Mouse (Mus musculus) kidney, adult 11 months (tissue): Measurements from ENCODE around the gene Foxp1.

ENCODE experiments used
- DNase-seq: peaks from one replicate; pipeline ENCODE4 v3.0.0; 2022

Gene Foxp1

GRCm38 (mm10) chr6:99320444-99320843 lies 202.1 kb downstream of the Foxp1 start:
- DNase-seq, result no peak

- no peak for DNase-seq
Observed at GRCm38 (mm10) chr6:99319415-99320405, 202.8 kb downstream of the Foxp1 start.

- no peak for DNase-seq
Observed at GRCm38 (mm10) chr6:99314746-99315145, 207.8 kb downstream of the Foxp1 start.

- DNase-seq, result no peak
Observed at GRCm38 (mm10) chr6:99310529-99310928, 212.0 kb downstream of the Foxp1 start.

GRCm38 (mm10) chr6:99310171-99310500 lies 212.4 kb downstream of the Foxp1 start:
- DNase-seq, result no peak

DNA sequence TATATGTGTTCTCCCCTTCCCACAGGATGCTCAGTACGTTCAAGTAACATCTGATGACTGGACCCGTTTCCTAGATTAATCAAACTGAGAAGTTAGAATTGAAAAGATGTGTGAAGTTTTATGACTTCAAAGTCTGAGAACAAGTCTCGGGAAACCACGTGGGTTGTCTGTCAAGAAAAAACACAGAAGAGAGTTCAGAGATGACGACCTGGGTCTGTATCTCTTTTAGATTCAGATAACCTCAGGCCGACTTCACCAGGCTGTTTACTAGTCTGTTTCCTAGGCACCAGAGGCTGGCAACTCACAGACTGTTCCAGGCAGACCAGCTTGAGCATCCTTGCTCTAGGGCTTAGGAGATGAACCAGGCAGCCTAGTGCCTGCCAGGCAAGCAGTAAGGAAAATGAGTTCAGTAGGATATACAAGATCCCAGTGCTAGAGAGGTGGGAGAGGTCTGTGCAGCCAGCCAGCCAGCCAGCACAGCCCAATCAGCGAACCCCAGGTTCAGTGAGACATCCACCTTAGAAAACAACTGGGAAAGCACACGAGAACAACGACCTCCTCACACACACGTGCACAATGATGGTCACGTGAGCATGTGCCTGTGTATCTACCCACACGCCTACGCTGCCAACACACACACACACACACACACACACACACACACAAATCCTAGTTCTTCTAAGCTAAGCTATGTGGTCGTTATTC lies 212.9 kb downstream of the Foxp1 start:
- no peak for DNase-seq

DNA sequence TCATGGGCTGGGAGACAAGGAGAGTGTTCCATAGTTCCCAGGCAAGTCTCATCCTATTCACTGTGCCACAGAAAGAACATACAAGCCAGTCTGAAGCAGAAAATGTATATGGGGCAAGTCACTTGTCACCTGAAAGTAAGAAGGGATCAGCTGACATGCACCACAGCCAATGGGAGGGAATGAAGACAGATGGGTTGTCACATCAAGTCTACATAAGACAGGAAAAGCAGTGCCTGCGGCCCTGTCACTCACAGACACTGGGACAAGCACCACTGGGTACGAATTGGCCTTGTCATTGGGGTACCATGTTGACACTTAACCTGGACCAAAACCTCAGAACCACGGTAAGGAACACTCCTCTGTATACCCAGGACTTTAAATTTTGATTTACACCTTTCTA lies 216.8 kb downstream of the Foxp1 start:
- DNase-seq, result no peak

DNA sequence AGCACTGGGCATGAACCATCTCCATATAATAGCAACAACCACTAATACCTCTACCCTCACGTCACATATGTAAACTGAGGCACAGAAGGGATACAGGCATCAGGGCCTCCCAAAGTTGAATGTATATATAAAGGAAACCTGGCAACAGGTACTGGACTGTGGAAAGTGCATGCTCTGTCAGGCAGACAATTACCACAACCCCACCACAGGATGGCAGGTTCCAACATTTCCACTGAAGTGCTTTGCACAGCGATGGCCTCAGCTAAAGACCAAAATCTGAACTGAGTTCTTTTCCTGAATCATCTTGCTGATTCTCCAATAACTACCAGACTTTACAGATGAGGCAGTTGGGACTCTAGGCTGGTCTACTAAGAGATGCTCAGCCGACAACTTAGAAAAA lies 217.3 kb downstream of the Foxp1 start:
- no peak for DNase-seq

DNA sequence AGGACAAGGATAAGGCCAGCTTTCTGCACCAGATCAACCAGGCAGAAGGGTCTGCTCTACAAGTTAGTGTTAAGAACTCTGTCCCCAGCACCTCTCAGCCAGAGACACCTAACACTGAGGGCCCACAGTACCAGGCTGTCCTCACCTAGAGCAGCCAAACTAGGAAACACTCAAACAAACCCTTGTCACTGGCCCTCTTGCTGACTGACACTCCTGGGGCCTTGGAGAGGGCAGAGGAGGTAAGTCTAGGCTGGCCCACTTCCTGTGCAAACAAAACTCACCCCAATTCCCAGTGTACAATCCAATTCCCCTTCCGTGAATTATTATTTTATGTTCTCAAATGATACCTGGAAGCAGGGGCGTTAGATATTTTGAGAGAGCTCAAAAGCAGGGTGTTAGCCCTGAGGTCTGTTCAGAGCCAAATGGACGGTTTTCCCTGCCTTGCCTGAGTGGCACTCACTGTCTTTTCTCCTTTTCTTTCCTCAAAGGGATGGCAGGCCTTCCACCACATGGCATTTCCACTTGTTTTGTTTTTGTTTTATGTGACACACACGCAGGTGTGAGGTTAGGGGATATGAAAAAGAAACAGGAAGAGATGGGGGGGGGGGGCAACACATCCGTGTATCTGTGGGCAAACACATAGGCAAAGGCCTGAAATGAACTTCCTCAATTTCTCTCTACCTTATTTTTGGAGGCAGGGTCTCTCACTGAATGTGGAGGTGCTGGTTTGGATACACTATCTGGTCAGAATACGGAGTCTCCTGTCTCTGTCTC lies 219.7 kb downstream of the Foxp1 start:
- DNase-seq, result no peak

- no peak for DNase-seq
Observed at GRCm38 (mm10) chr6:99301923-99302322, 220.6 kb downstream of the Foxp1 start.

DNA sequence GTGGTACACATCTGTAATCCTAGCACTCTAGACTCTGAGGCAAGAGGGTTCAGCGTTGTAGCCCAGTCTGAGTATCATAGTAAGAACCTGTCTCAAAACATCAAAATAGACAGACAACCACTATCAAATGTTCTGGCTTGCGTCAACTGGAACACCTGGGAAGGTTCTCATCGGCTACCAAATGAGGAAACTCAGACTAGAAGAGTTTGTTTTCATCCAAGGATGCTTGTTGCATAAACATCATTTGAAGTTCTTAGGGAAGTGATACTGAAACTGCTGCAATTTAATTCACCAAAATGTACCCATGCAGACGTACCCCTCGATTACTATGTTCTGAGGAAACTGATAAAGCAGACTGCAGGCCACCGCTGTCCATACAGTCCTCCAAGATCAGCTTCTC lies 222.3 kb downstream of the Foxp1 start:
- no peak for DNase-seq

DNA sequence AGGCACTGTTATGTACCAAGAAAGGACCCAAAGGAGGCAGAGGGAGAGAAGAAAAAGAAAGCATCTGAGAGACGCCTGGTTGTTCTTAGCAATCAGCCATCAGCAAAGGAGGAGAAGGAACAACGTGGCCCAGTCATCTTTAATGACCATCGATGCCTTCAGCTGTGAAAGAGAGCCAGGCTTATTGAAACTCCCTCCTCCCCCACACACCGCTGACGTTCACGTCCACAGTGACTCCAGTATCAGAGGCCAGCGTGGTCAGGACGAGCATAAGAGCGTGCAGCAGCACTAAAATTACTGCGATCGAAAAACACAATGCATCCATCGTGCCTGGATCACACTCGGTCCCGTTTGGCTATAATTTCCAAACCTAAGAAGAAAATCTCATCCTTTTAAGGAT lies 223.3 kb downstream of the Foxp1 start:
- DNase-seq, result no peak

DNA sequence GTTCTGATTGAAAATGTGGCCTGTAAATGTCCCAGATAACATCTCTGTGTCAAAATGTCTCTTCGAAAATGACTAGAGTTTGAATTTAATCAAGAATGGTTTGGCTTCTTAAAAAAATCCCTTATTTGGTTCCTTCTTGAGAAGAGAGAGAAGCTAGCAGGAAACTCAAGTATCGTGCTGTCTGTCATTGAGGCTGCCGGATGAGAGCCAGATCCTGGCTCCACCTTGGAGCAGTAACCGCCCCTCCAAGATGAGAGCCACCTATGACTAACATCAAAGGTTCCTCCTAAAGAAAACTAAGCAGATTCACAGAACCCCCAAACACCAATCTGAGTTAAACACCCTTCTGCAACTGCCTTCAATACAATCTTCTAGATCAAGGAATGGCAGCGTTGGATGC lies 225.0 kb downstream of the Foxp1 start:
- DNase-seq, result no peak

DNA sequence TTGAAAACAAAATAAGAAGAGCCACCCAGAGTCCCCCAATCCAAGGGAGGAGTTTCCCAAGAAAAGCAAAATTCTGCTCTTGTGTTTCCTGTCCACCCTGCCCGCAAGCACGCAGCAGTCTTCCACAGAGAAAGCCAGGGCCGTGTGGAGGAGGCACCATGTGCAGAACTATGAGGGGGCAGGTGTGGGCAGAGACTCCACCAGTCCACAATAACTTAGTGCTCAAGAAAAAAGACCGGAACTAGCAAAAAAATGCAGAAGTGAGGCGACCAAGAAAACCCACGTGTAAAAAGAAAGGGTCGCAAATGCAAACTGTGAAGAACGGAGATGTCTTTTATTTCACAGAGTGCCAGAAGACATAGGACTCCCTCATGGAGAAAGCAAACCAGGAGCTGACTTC lies 227.0 kb downstream of the Foxp1 start:
- DNase-seq, result no peak

- DNase-seq, result no peak
Observed at GRCm38 (mm10) chr6:99289220-99289619, 233.3 kb downstream of the Foxp1 start.

DNA sequence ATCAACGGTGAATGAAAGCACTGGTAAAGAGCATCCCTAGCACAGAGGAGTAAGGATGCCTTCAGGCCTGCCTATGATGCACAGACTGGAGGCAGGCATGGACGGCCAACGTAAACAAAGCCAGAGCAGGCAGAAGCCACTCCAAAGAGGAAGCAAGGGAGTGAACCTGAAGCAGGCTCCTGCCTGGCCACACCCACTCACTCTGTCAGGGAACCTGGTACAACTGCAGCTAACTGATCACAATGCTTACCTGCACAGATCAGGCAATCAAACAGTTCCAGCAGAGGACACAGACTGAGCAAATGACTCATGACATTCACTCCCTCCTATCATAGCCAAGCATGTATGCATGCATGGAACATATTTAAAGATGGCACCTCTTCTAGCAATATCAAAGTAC lies 237.5 kb downstream of the Foxp1 start:
- DNase-seq, result no peak

DNA sequence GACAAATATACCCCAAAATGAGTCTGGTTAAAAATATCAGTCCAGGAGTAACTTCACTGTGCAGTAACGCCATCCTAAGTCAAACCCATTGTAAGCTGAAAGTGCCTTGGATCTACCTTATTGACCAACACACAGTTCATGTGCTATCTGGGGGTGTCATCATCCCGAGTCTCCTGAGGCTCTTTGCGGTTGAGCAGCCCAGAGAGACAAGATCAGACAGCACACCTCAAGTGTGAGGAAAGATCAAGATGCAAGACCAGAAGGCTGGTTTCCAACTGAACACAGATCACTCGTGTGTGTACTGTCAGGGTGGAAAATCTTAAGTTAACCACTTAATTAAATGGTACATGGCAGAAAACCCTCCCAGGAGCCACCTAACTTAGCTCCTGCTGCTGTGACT lies 238.5 kb downstream of the Foxp1 start:
- no peak for DNase-seq

- no peak for DNase-seq
Observed at GRCm38 (mm10) chr6:99282866-99283657, 239.5 kb downstream of the Foxp1 start.

- no peak for DNase-seq
Observed at GRCm38 (mm10) chr6:99281433-99281832, 241.1 kb downstream of the Foxp1 start.

GRCm38 (mm10) chr6:99280619-99281018 lies 241.9 kb downstream of the Foxp1 start:
- DNase-seq, result no peak

GRCm38 (mm10) chr6:99277251-99277650 lies 245.3 kb downstream of the Foxp1 start:
- DNase-seq, result no peak

GRCm38 (mm10) chr6:99276297-99276653 lies 246.2 kb downstream of the Foxp1 start:
- DNase-seq, result no peak
